Mouse (Mus musculus): ENCODE data around the gene Gemin7.
"Not testable (repeated sequence)": the region's sequence is repeated elsewhere in the genome, so short reads cannot be mapped to it uniquely, and the experiment has no call there.

- TF ChIP-seq POLR2A (IDR thresholded peaks at IDR 0.05; ENCODE audit: borderline replicate concordance, low read depth, low read length); CTCF (IDR thresholded peaks at IDR 0.05; ENCODE audit: low read depth, low read length): not testable (repeated sequence)
Observed at GRCm38 (mm10) chr7:19604606-19605214, 27.3 kb upstream of the Gemin7 start.
